Mouse (Mus musculus) E14TG2a.4 (cell line): ENCODE measurements at regions not wholly inside any gene's neighbourhood (a gene's known extent, or its start where the extent isn't known, plus 50 kb on each side); places are given as distances from the start of the nearest gene placed in this dataset.

ENCODE experiments used
- H3K27me3 ChIP-seq: 2 replicates; pipeline ENCODE4 v1.6.1; 2014; ENCODE audit warnings: low read length, control low read depth; ENCODE audit not compliant: insufficient read depth
- H3K36me3 ChIP-seq: 2 replicates; pipeline ENCODE4 v1.6.1; 2014; ENCODE audit warnings: low read length, control low read depth; ENCODE audit not compliant: insufficient read depth
- H3K4me1 ChIP-seq: replicated peaks from 2 replicates; pipeline ENCODE4 v1.6.1; 2014; ENCODE audit warnings: low read depth, low read length, control low read depth
- H3K4me3 ChIP-seq: replicated peaks from 2 replicates; pipeline ENCODE4 v1.5.1; 2014; ENCODE audit warnings: mild to moderate bottlenecking, low read length
- H3K9me3 ChIP-seq: 2 replicates; pipeline ENCODE4 v1.6.1; 2014; ENCODE audit warnings: low read length, control low read depth
- CTCF ChIP-seq: conservative IDR thresholded peaks from 2 replicates; pipeline ENCODE4 v1.5.1; 2014; ENCODE audit warnings: low read length
- NANOG ChIP-seq: IDR thresholded peaks from 2 replicates; pipeline ENCODE4 v1.6.1; 2014; ENCODE audit warnings: borderline replicate concordance, low read length, mixed read lengths
- POU5F1 ChIP-seq: IDR thresholded peaks from 2 replicates; pipeline ENCODE4 v1.6.1; 2014; ENCODE audit warnings: low read length, borderline replicate concordance

DNA sequence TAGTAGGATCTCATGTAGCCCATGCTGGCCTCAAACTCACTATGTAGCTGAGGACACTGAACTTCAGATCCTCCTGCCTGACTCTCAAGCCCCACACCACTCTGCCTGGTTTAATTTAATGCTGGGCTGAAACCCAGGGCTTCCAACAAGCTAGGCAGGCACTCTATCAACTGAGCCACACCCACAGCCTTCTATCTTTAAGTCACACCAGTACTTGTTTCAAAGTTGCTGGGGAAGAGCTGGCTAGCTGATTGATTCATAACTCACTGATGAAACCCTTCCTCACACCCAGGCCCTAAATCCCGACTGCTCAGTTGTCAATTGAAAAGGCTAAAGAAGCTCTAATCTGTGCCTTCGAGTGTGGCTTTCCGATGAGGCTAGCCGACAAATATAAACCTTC is 241.8 kb downstream of the Insig2 start:
- H3K36me3 ChIP-seq: no peaks in the 10 kb centered on the region
- no peaks in the 10 kb centered on the region for H3K27me3 ChIP-seq
- no peak for TF ChIP-seq CTCF
- TF ChIP-seq NANOG: no peak
- no peak overlapping the region for H3K4me3 ChIP-seq
- no peaks in the 10 kb centered on the region for H3K9me3 ChIP-seq
- H3K4me1 ChIP-seq: peaks cover 46% of the 10 kb centered on the region

DNA sequence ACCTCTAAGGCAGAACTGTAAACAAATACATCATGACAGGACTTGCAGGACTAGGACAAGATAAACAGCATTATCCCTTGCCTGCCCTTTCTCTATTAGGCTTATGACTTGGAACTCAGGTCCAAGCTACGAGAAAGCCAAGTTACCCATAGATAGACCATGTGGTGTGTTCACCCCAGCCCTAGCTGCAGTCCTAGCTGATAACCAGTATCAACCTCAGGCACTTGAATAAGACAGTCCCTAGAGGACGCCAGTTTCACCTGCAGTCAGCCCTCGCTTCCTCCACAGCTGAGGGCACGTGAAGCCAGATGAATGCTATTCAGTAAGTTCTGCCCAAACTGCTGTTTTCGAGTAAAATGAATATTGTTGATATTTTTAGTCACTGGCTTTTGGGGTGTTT is 239.5 kb downstream of the Insig2 start:
- Histone ChIP-seq H3K27me3 (peaks cover 3% of the 10 kb centered on the region; the same call in 1 of the 2 replicates), H3K9me3 (no peaks in the 10 kb centered on the region), H3K4me1 (peaks cover 45% of the 10 kb centered on the region), H3K36me3 (no peaks in the 10 kb centered on the region), H3K4me3 (no peak overlapping the region)
- no peak for TF ChIP-seq POU5F1
- no peak for TF ChIP-seq NANOG
- TF ChIP-seq CTCF: no peak

DNA sequence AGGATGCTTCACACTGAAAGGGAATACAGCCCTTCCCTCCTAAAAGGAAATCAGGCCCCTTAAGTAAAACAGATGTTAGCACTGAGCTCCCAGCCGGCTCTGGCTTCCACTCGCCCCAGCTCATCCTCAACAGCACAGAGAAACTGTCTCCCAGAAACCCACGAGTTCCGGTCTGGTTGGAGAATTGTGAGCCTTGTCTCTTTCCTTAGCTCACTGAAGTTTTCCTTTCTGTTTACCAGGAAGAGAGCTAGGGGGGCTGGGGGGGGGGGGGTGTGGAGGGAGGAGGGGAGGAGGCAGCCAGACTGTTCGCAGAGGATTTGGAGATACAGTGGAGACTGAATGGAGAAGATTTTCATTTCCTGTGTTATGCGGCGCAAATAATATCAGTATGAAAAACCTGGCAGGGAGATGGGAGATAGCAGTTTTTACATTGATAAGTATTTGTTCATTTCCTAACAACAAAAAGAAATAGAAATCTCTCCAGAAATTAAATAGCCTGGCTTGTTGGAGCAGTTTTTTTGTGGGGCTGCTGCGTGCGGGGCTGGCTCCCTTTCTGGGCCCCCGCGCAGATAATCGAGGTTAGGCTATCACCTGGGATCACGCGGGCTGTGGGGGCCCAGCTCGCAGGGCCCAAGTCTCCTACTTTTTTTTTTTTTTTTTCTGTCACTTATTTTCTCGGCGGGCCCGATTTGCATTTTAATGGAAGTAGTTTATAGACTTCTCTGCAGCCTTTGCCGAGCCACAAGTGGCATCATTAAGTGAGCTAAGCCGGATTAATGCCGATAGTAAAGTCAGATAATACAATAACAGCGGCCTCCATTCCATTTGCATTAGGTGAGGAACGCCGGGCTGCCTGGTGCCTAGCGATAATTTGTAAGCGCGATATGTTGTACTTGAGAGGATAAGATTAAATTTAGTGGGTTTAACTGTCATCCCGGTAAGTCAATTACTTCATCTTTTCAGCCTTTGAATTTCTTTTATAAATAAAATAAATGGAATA is 235.5 kb downstream of the Insig2 start:
- Histone ChIP-seq H3K27me3 (peaks cover 5% of the 10 kb centered on the region; the same call in 1 of the 2 replicates), H3K4me3 (peak overlapping the region; percentile 67), H3K4me1 (peaks cover 27% of the 10 kb centered on the region), H3K36me3 (no peaks in the 10 kb centered on the region), H3K9me3 (no peaks in the 10 kb centered on the region)
- TF ChIP-seq POU5F1 (no peak), CTCF (no peak), NANOG (no peak)

DNA sequence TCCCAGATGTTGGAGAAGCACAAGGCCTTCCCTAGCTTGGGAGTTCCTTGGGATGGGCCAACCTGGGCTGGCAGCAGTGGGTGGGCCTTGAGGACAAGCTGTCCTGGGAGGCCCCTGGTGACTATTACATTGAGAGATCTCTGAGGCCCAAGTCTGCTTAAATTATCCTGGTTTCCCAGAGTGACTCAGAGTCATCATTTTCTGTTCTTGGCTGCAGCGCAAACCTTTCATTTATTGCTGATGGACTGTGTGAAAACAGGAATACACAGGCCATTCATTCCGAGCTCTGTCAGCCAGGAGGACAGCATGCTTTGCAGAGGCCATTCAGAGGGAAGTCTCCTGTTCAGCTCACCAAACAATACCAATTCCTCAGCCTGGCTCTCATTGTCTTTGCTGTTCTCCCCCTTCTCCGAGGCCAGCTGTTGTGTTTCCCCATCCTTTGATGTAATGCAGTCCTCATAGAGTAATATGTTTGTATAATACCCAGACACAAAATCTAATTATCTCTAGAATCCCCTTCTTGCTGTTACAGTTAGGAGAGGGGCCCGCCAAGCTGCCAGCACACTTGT is 220.5 kb downstream of the Insig2 start:
- Histone ChIP-seq H3K9me3 (no peaks in the 10 kb centered on the region), H3K27me3 (no peaks in the 10 kb centered on the region), H3K36me3 (no peaks in the 10 kb centered on the region), H3K4me1 (no peaks in the 10 kb centered on the region), H3K4me3 (no peak overlapping the region)
- TF ChIP-seq NANOG: no peak

DNA sequence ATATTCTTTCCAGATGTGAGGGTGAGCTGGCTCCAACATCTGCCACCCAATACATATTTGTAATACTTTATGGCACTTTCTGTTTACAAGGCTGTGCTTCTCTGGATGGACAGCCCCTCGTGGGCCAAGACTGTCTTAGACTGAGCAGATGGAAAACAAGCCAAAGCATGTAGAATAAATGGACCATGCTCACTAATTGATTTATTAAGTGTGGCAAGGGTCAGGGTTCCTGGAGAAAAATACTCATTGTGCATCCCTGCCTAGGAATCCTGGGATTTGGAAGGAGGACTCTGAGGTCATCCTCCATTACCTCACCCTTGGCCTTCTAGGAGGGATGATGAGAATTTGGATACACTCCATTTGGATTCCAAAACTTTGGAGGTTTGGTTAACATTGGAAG is 219.9 kb downstream of the Insig2 start:
- Histone ChIP-seq H3K9me3 (no peaks in the 10 kb centered on the region), H3K4me1 (no peaks in the 10 kb centered on the region), H3K4me3 (no peak overlapping the region), H3K27me3 (no peaks in the 10 kb centered on the region), H3K36me3 (no peaks in the 10 kb centered on the region)
- no peak for TF ChIP-seq POU5F1
- no peak for TF ChIP-seq NANOG
- no peak for TF ChIP-seq CTCF

DNA sequence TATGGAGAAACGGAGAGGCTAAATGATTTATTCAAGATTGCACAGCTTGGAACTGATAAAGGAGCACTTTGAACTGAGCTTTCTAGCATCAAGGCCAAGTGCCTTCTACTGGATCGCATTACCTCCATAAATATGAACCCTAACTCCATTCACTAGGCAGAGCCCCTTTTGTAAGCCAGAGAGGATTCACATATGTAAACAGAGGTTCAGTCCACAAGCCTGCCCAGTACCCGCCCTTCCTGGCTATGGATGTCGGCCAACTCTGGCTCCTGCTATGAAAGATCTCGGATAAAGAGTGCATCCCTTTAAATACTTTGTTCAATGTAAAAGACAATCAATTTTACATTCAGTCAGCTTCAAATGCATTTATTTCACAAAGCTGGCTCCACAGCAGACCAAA is 215.8 kb downstream of the Insig2 start:
- Histone ChIP-seq H3K36me3 (no peaks in the 10 kb centered on the region), H3K4me3 (no peak overlapping the region), H3K4me1 (no peaks in the 10 kb centered on the region), H3K9me3 (no peaks in the 10 kb centered on the region), H3K27me3 (no peaks in the 10 kb centered on the region)
- TF ChIP-seq NANOG: no peak
- TF ChIP-seq CTCF: no peak
- no peak for TF ChIP-seq POU5F1

DNA sequence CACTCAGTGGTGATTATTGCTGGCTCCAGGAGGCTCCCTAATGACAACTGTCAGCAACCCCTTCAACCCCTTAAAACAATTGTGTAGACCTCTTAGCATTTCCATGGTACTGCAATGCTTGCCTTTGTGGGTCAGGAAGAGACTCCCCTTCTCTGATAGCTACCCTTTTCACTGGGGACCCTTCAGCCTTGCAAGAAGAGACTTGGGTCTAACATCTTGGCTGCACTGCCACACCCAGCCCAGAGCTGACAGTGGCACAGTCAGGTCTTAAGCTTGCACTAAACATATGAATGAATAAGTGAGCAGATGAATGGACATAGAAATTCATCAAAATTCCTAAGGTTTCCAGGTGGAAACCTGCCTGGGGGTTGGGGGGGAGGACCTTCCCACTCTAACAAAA is 209.0 kb downstream of the Insig2 start:
- Histone ChIP-seq H3K27me3 (peaks cover 20% of the 10 kb centered on the region), H3K4me3 (no peak overlapping the region), H3K9me3 (no peaks in the 10 kb centered on the region), H3K36me3 (no peaks in the 10 kb centered on the region), H3K4me1 (peaks cover 22% of the 10 kb centered on the region)
- TF ChIP-seq NANOG: peak; percentile 54; the same call in 1 of the 2 replicates
- TF ChIP-seq POU5F1: no peak

DNA sequence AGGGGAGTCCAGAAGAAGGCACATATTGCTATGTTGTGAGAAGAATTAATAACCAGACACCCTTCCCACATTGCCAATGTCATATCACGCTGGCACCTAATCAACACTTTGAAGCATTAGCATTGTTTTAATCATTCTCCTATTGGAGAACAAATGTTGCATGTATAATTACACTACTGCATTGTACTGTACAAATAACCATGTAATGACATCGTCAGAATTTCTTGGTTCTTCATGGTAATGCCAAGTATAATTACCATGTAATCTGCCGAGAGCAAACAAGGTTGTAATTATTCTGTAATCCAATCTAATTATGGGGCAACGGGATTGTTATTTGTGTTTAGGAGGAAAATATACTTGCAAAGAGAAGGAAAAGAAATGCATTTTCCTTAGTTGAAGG is 196.1 kb downstream of the Insig2 start:
- TF ChIP-seq NANOG (no peak), POU5F1 (no peak), CTCF (no peak)
- Histone ChIP-seq H3K4me1 (no peaks in the 10 kb centered on the region), H3K27me3 (no peaks in the 10 kb centered on the region), H3K4me3 (no peak overlapping the region), H3K36me3 (no peaks in the 10 kb centered on the region), H3K9me3 (no peaks in the 10 kb centered on the region)

DNA sequence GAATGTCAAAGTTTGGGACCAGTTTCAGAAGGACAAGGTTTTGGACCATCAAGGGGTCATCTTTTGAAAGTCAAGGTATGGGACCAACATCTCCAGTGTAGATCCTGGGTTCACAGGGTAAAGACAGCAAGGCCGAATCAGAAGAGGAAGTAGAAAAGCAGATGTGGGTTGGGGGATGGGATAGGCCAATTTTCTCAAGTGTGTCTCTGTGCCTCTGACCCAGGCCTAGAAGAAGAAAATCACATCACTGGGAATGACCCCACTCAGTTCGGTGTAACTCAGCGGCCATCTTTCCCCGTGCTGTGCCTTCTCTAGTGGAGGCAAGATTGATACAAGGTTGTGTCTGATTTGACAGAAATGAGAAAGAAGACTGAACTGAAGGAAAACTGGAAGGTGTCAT is 195.5 kb downstream of the Insig2 start:
- no peaks in the 10 kb centered on the region for H3K9me3 ChIP-seq
- H3K36me3 ChIP-seq: no peaks in the 10 kb centered on the region
- TF ChIP-seq CTCF: no peak
- no peak for TF ChIP-seq POU5F1
- TF ChIP-seq NANOG: no peak
- no peaks in the 10 kb centered on the region for H3K27me3 ChIP-seq
- H3K4me3 ChIP-seq: no peak overlapping the region
- no peaks in the 10 kb centered on the region for H3K4me1 ChIP-seq
